Mouse (Mus musculus): ENCODE results near the gene Cyp1a2. TPM values are rescaled to one million over a fixed set of nuclear protein-coding genes. Genes with fewer than 3 reads are reported as not detected.
A peak's percentile ranks its signal among the peaks of the same experiment; 100 is the strongest.

The Cyp1a2 gene
- total RNA-seq, 2 experiments from 2014 or later = not detected

- peak; percentile 71 for DNase-seq (ENCODE audit: low spot score in 2 of 2)
- intact Hi-C loops (cut with DNase I) = loop anchor here (1.0 to 2.0 kb wide), 2 partner anchors 16 to 26 kb away; no protein-coding TSS in a partner anchor
Measured at GRCm38 (mm10) chr9:57629118-57629874, 54.2 kb downstream of the Cyp1a2 start.

GRCm38 (mm10) chr9:57628717-57629116 lies 54.8 kb downstream of the Cyp1a2 start:
- DNase-seq (ENCODE audit: low spot score in 2 of 2) = no peak
- intact Hi-C loops (cut with DNase I) = loop anchor here (1.0 to 2.0 kb wide), 2 partner anchors 16 to 27 kb away; no protein-coding TSS in a partner anchor

GRCm38 (mm10) chr9:57627892-57628291 lies 55.6 kb downstream of the Cyp1a2 start:
- DNase-seq (ENCODE audit: low spot score in 2 of 2) = no peak
- intact Hi-C loops (cut with DNase I) = loop anchor here (2.0 kb wide), 1 partner anchor 17 kb away; no protein-coding TSS in a partner anchor

DNA sequence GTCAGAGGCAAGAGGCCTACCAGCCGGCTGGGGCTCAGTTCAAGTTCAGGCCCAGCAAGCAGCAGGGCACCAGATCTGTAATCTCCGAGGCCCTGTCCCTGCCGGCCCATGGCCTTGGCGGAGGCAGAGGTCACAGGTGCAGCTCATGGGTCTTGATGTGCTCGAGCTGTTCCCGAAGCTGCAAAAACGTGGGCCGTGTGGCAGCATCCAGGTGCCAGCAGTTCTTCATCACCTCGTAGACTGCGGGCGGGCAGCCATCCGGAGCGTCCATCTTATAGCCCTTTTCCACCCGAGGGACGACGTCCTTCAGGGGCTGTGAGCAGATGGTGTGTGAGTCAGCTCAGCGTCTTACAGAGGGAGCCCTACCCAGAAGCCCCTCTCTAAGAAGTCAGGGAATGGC lies 56.3 kb downstream of the Cyp1a2 start:
- no peak for DNase-seq (ENCODE audit: low spot score in 2 of 2)
- intact Hi-C loops (cut with DNase I) = no loop called here

Other genes with a start within 250 kb of the Cyp1a2 start
- gene Ppcdc, start 243.6 kb downstream of the Cyp1a2 start, total RNA-seq (2021) = 10 to 100 TPM; 15.5 to 16.5 TPM
- gene Scamp5, start 215.6 kb downstream of the Cyp1a2 start, total RNA-seq (2021) = 100 to 1,000 TPM; 403 to 415 TPM
- 10 to 100 TPM; 15.6 to 16.1 TPM for gene Rpp25, start 179.7 kb downstream of the Cyp1a2 start, total RNA-seq (2021)
- gene Cox5a, start 162.4 kb downstream of the Cyp1a2 start, total RNA-seq (2021) = 100 to 1,000 TPM; 423 to 447 TPM
- 10 to 100 TPM; 20.6 to 23.5 TPM for gene Fam219b, start 146.2 kb downstream of the Cyp1a2 start, total RNA-seq (2021)
- gene Mpi, start 130.9 kb downstream of the Cyp1a2 start, total RNA-seq (2021) = 10 to 100 TPM; 68.9 to 74.9 TPM
- 10 to 100 TPM; 22.5 to 25.6 TPM for gene Scamp2, start 122.8 kb downstream of the Cyp1a2 start, total RNA-seq (2021)
- 10 to 100 TPM; 25.5 to 34.4 TPM for gene Ulk3, start 94.3 kb downstream of the Cyp1a2 start, total RNA-seq (2021)
- gene Cplx3, start 77.4 kb downstream of the Cyp1a2 start, total RNA-seq (2021) = 10 to 100 TPM; 11.0 to 17.4 TPM
- not detected for gene Lman1l, start 62.9 kb downstream of the Cyp1a2 start, total RNA-seq (2021)
- gene Csk, start 30.1 kb downstream of the Cyp1a2 start, total RNA-seq (2021) = 10 to 100 TPM; 35.8 to 37.8 TPM
- gene Cyp1a1, start 4.2 kb upstream of the Cyp1a2 start, total RNA-seq (2021) = under 1 TPM in 1 of 2 experiments, not detected in 1; 0.14 TPM
- gene Edc3, start 24.8 kb upstream of the Cyp1a2 start, total RNA-seq (2021) = 10 to 100 TPM; 12.9 to 13.5 TPM
- gene Clk3, start 82.2 kb upstream of the Cyp1a2 start, total RNA-seq (2021) = 10 to 100 TPM; 75.3 to 76.6 TPM
- 10 to 100 TPM in 1 of 2 experiments, 1 to 10 TPM in 1; 8.7 to 10.7 TPM for gene Arid3b, start 153.1 kb upstream of the Cyp1a2 start, total RNA-seq (2021)
- 100 to 1,000 TPM; 103 to 113 TPM for gene Ubl7, start 227.3 kb upstream of the Cyp1a2 start, total RNA-seq (2021)

All from left cerebral cortex, postnatal 25 days (tissue).